Mouse (Mus musculus) layer of hippocampus, postnatal 36 days (tissue): ENCODE measurements around the gene 9330161L09Rik. TPM values are rescaled to one million over a fixed set of nuclear protein-coding genes. Genes with fewer than 3 reads are reported as not detected.

ENCODE experiments used
- DNase-seq, 2 experiments: peaks; one replicate each; pipeline ENCODE4 v3.0.0; 2022
- total RNA-seq, 2 experiments: library from RNA; stranded (reverse); gene quantifications; 2 replicates each; pipeline ENCODE4 v1.2.3; 2021

9330161L09Rik gene
- total RNA-seq, 2 experiments from 2014 or later, result 2.5 to 3.3 TPM

- peak; percentile 98 for DNase-seq
These were observed 18.9 kb downstream of the 9330161L09Rik start, which contains the start of gene Otub2 for GRCm38 (mm10) chr12:103388505-103389347. Gene Otub2 (plus strand): TSS chr12:103388682.

GRCm38 (mm10) chr12:103380226-103380625 is 27.4 kb downstream of the 9330161L09Rik start:
- DNase-seq, result no peak

- DNase-seq, result peak; percentile 51 to 57
These were observed 30.8 kb downstream of the 9330161L09Rik start for GRCm38 (mm10) chr12:103376774-103377173.

GRCm38 (mm10) chr12:103376124-103376523 is 31.5 kb downstream of the 9330161L09Rik start:
- DNase-seq, result peak; percentile 75 to 76

GRCm38 (mm10) chr12:103373530-103374236 is 33.9 kb downstream of the 9330161L09Rik start:
- DNase-seq, result no peak

- DNase-seq, result no peak
These were observed 35.9 kb downstream of the 9330161L09Rik start for GRCm38 (mm10) chr12:103371711-103372110.

GRCm38 (mm10) chr12:103370861-103371260 is 36.8 kb downstream of the 9330161L09Rik start:
- DNase-seq, result no peak

- DNase-seq, result no peak
These were observed 38.8 kb downstream of the 9330161L09Rik start for GRCm38 (mm10) chr12:103368777-103369176.

GRCm38 (mm10) chr12:103368326-103368669 is 39.3 kb downstream of the 9330161L09Rik start:
- DNase-seq, result no peak

GRCm38 (mm10) chr12:103367620-103368325 is 39.8 kb downstream of the 9330161L09Rik start:
- DNase-seq, result peak; percentile 66 to 76

- DNase-seq, result no peak
These were observed 40.4 kb downstream of the 9330161L09Rik start for GRCm38 (mm10) chr12:103367171-103367570.

GRCm38 (mm10) chr12:103362336-103362735 is 45.3 kb downstream of the 9330161L09Rik start:
- no peak for DNase-seq

- no peak for DNase-seq
These were observed 45.9 kb downstream of the 9330161L09Rik start for GRCm38 (mm10) chr12:103361539-103362307.

GRCm38 (mm10) chr12:103360812-103361211 is 46.8 kb downstream of the 9330161L09Rik start:
- no peak for DNase-seq

- no peak for DNase-seq
These were observed 48.4 kb downstream of the 9330161L09Rik start for GRCm38 (mm10) chr12:103358951-103359801.

- no peak for DNase-seq
These were observed 49.4 kb downstream of the 9330161L09Rik start for GRCm38 (mm10) chr12:103358216-103358615.

Other genes starting within 250 kb of the 9330161L09Rik start
- 1 to 10 TPM; 3.9 to 4.0 TPM for gene Prima1, start 165.7 kb downstream of the 9330161L09Rik start, total RNA-seq
- gene Fam181a, start 96.8 kb downstream of the 9330161L09Rik start, total RNA-seq, result 1 to 10 TPM; 1.5 to 1.6 TPM
- 1 to 10 TPM; 1.6 to 1.7 TPM for gene Asb2, start 51.8 kb downstream of the 9330161L09Rik start, total RNA-seq
- 10 to 100 TPM; 49.7 to 53.9 TPM for gene Otub2, start 19.1 kb downstream of the 9330161L09Rik start, total RNA-seq
- gene Ddx24, start 18.0 kb upstream of the 9330161L09Rik start, total RNA-seq, result 100 to 1,000 TPM; 213 to 224 TPM
- gene Ifi27, start 26.4 kb upstream of the 9330161L09Rik start, total RNA-seq, result 10 to 100 TPM; 90.9 to 99.0 TPM
- gene Ifi27l2a, start 35.9 kb upstream of the 9330161L09Rik start, total RNA-seq, result 1 to 10 TPM; 1.2 to 1.3 TPM
- not detected for gene Ifi27l2b, start 49.4 kb upstream of the 9330161L09Rik start, total RNA-seq
- gene Ppp4r4, start 124.5 kb upstream of the 9330161L09Rik start, total RNA-seq, result 10 to 100 TPM; 49.2 to 49.3 TPM
- not detected for gene Serpina10, start 223.6 kb upstream of the 9330161L09Rik start, total RNA-seq
- not detected for gene Serpina6, start 249.4 kb upstream of the 9330161L09Rik start, total RNA-seq